Mouse (Mus musculus): ENCODE data around the gene Popdc2. TPM values are rescaled to one million over a fixed set of nuclear protein-coding genes. Genes with fewer than 3 reads are reported as not detected.

Gene Popdc2
- polyA plus RNA-seq, 1 experiment = 3.3 TPM

- no peak overlapping the region for H3K4me3 ChIP-seq (ENCODE audit: extremely low read depth, insufficient read depth, insufficient read length)
- no peak overlapping the region for H3K27ac ChIP-seq (ENCODE audit: insufficient read depth, low read length)
- H3K4me1 ChIP-seq (ENCODE audit: control insufficient read depth, insufficient read depth, insufficient read length) = peaks cover 5% of the 10 kb centered on the region; the same call in 1 of the 2 replicates
- TF ChIP-seq CTCF (IDR thresholded peaks at IDR 0.05; ENCODE audit: extremely low read depth, insufficient read depth, insufficient read length, insufficient replicate concordance) = no peak
- TF ChIP-seq POLR2A (IDR thresholded peaks at IDR 0.05; ENCODE audit: low read depth, low read length) = no peak
- 75% methylated on average over 10 of the region's 10 CpGs for WGBS
- no peak for DNase-seq (ENCODE audit: low read depth in 1 of 2, low spot score in 2 of 2)
- no peaks in the 10 kb centered on the region for H3K36me3 ChIP-seq (ENCODE audit: control insufficient read depth, insufficient read depth, low read length)
- no peaks in the 10 kb centered on the region for H3K27me3 ChIP-seq (ENCODE audit: control insufficient read depth, insufficient read depth, low read length)
Measured at GRCm38 (mm10) chr16:38374379-38375140, 12.6 kb downstream of the Popdc2 start.

GRCm38 (mm10) chr16:38375182-38375581 is 13.2 kb downstream of the Popdc2 start:
- Histone ChIP-seq H3K27me3 (ENCODE audit: control insufficient read depth, insufficient read depth, low read length) (no peaks in the 10 kb centered on the region), H3K36me3 (ENCODE audit: control insufficient read depth, insufficient read depth, low read length) (no peaks in the 10 kb centered on the region), H3K4me1 (ENCODE audit: control insufficient read depth, insufficient read depth, insufficient read length) (peaks cover 7% of the 10 kb centered on the region; the same call in 1 of the 2 replicates), H3K4me3 (ENCODE audit: extremely low read depth, insufficient read depth, insufficient read length) (no peak overlapping the region), H3K27ac (ENCODE audit: insufficient read depth, low read length) (no peak overlapping the region)
- 85% methylated on average over 7 of the region's 7 CpGs for whole genome bisulfite sequencing
- no peak for DNase-seq (ENCODE audit: low read depth in 1 of 2, low spot score in 2 of 2)
- TF ChIP-seq CTCF (IDR thresholded peaks at IDR 0.05; ENCODE audit: extremely low read depth, insufficient read depth, insufficient read length, insufficient replicate concordance) = no peak
- TF ChIP-seq POLR2A (IDR thresholded peaks at IDR 0.05; ENCODE audit: low read depth, low read length) = no peak

- Histone ChIP-seq H3K4me1 (ENCODE audit: control insufficient read depth, insufficient read depth, insufficient read length) (peaks cover 7% of the 10 kb centered on the region; the same call in 1 of the 2 replicates), H3K36me3 (ENCODE audit: control insufficient read depth, insufficient read depth, low read length) (no peaks in the 10 kb centered on the region), H3K27ac (ENCODE audit: insufficient read depth, low read length) (no peak overlapping the region), H3K27me3 (ENCODE audit: control insufficient read depth, insufficient read depth, low read length) (no peaks in the 10 kb centered on the region), H3K4me3 (ENCODE audit: extremely low read depth, insufficient read depth, insufficient read length) (peak overlapping the region; percentile 57)
- TF ChIP-seq CTCF (IDR thresholded peaks at IDR 0.05; ENCODE audit: extremely low read depth, insufficient read depth, insufficient read length, insufficient replicate concordance) (peak; percentile 24; the same call in 1 of the 2 replicates), POLR2A (IDR thresholded peaks at IDR 0.05; ENCODE audit: low read depth, low read length) (no peak)
- peak; percentile 19 to 22 for DNase-seq (ENCODE audit: low read depth in 1 of 2, low spot score in 2 of 2)
- 31% methylated on average over 17 of the region's 17 CpGs for WGBS
Measured at GRCm38 (mm10) chr16:38376163-38376840, 14.3 kb downstream of the Popdc2 start.

- Histone ChIP-seq H3K27ac (ENCODE audit: insufficient read depth, low read length) (no peak overlapping the region), H3K36me3 (ENCODE audit: control insufficient read depth, insufficient read depth, low read length) (no peaks in the 10 kb centered on the region), H3K4me3 (ENCODE audit: extremely low read depth, insufficient read depth, insufficient read length) (peak overlapping the region; percentile 57), H3K27me3 (ENCODE audit: control insufficient read depth, insufficient read depth, low read length) (no peaks in the 10 kb centered on the region), H3K4me1 (ENCODE audit: control insufficient read depth, insufficient read depth, insufficient read length) (peaks cover 7% of the 10 kb centered on the region; the same call in 1 of the 2 replicates)
- no peak for DNase-seq (ENCODE audit: low read depth in 1 of 2, low spot score in 2 of 2)
- no peak for TF ChIP-seq POLR2A (IDR thresholded peaks at IDR 0.05; ENCODE audit: low read depth, low read length)
- no peak for TF ChIP-seq CTCF (IDR thresholded peaks at IDR 0.05; ENCODE audit: extremely low read depth, insufficient read depth, insufficient read length, insufficient replicate concordance)
- 27% methylated on average over 8 of the region's 8 CpGs for WGBS
Measured at GRCm38 (mm10) chr16:38376841-38377249, 14.8 kb downstream of the Popdc2 start.

GRCm38 (mm10) chr16:38377546-38377945 is 15.5 kb downstream of the Popdc2 start:
- Histone ChIP-seq H3K36me3 (ENCODE audit: control insufficient read depth, insufficient read depth, low read length) (no peaks in the 10 kb centered on the region), H3K4me1 (ENCODE audit: control insufficient read depth, insufficient read depth, insufficient read length) (peaks cover 7% of the 10 kb centered on the region; the same call in 1 of the 2 replicates), H3K4me3 (ENCODE audit: extremely low read depth, insufficient read depth, insufficient read length) (no peak overlapping the region), H3K27me3 (ENCODE audit: control insufficient read depth, insufficient read depth, low read length) (no peaks in the 10 kb centered on the region), H3K27ac (ENCODE audit: insufficient read depth, low read length) (no peak overlapping the region)
- TF ChIP-seq CTCF (IDR thresholded peaks at IDR 0.05; ENCODE audit: extremely low read depth, insufficient read depth, insufficient read length, insufficient replicate concordance) (no peak), POLR2A (IDR thresholded peaks at IDR 0.05; ENCODE audit: low read depth, low read length) (no peak)
- WGBS = 92% methylated on average over 6 of the region's 6 CpGs
- DNase-seq (ENCODE audit: low read depth in 1 of 2, low spot score in 2 of 2) = no peak

GRCm38 (mm10) chr16:38378591-38378990 is 16.6 kb downstream of the Popdc2 start:
- TF ChIP-seq CTCF (IDR thresholded peaks at IDR 0.05; ENCODE audit: extremely low read depth, insufficient read depth, insufficient read length, insufficient replicate concordance) = no peak
- TF ChIP-seq POLR2A (IDR thresholded peaks at IDR 0.05; ENCODE audit: low read depth, low read length) = no peak
- Histone ChIP-seq H3K4me3 (ENCODE audit: extremely low read depth, insufficient read depth, insufficient read length) (no peak overlapping the region), H3K27me3 (ENCODE audit: control insufficient read depth, insufficient read depth, low read length) (no peaks in the 10 kb centered on the region), H3K4me1 (ENCODE audit: control insufficient read depth, insufficient read depth, insufficient read length) (peaks cover 7% of the 10 kb centered on the region; the same call in 1 of the 2 replicates), H3K27ac (ENCODE audit: insufficient read depth, low read length) (no peak overlapping the region), H3K36me3 (ENCODE audit: control insufficient read depth, insufficient read depth, low read length) (no peaks in the 10 kb centered on the region)
- 90% methylated on average over 6 of the region's 6 CpGs for WGBS
- DNase-seq (ENCODE audit: low read depth in 1 of 2, low spot score in 2 of 2) = no peak

All from spleen, adult 2 months (tissue).